Mouse (Mus musculus) CH12.LX (cell line): ENCODE results near the gene Ubxn4.

Experiments used
- CHD1 ChIP-seq: IDR thresholded peaks from 2 replicates; pipeline ENCODE4 v1.6.1; 2012; ENCODE audit warnings: low read depth, low read length, improper control_type of control experiment, inconsistent platforms
- CTCF ChIP-seq, 2 experiments: IDR thresholded peaks in 1 of 2; conservative IDR thresholded peaks in 1 of 2; 2 replicates each; pipeline ENCODE4 v1.5.1; 2011 to 2012; ENCODE audit warnings: low read depth in 2 of 2, low read length in 2 of 2, improper control_type of control experiment in 1 of 2, inconsistent platforms in 1 of 2, mild to moderate bottlenecking in 1 of 2, moderate library complexity in 1 of 2
- EP300 ChIP-seq: IDR thresholded peaks from 2 replicates; pipeline ENCODE4 v1.6.1; 2011; ENCODE audit warnings: low read length, improper control_type of control experiment
- JUN ChIP-seq: IDR thresholded peaks from 2 replicates; pipeline ENCODE4 v1.6.1; 2011; ENCODE audit warnings: low read depth, mild to moderate bottlenecking, low read length, improper control_type of control experiment, moderate library complexity; ENCODE audit not compliant: insufficient read depth
- JUND ChIP-seq: conservative IDR thresholded peaks from 2 replicates; pipeline ENCODE4 v1.6.1; 2011; ENCODE audit warnings: low read depth, low read length, improper control_type of control experiment
- MAX ChIP-seq: IDR thresholded peaks from 2 replicates; pipeline ENCODE4 v1.6.1; 2011; ENCODE audit warnings: low read length, improper control_type of control experiment
- POLR2A ChIP-seq: IDR thresholded peaks from 2 replicates; pipeline ENCODE4 v1.6.1; 2011; ENCODE audit warnings: low read depth, mild to moderate bottlenecking, improper control_type of control experiment, low read length
- SIN3A ChIP-seq: IDR thresholded peaks from 2 replicates; pipeline ENCODE4 v1.6.1; 2012; ENCODE audit warnings: low read length, improper control_type of control experiment, inconsistent platforms
- TBP ChIP-seq: conservative IDR thresholded peaks from 2 replicates; pipeline ENCODE4 v1.6.1; 2011; ENCODE audit warnings: low read depth, low read length, improper control_type of control experiment
- USF1 ChIP-seq: IDR thresholded peaks from 2 replicates; pipeline ENCODE4 v1.6.1; 2014; ENCODE audit warnings: low read depth, mild to moderate bottlenecking, inconsistent platforms, low read length, improper control_type of control experiment
- USF2 ChIP-seq: conservative IDR thresholded peaks from 2 replicates; pipeline ENCODE4 v1.6.1; 2011; ENCODE audit warnings: low read depth, low read length, improper control_type of control experiment
- ZKSCAN1 ChIP-seq: IDR thresholded peaks from 2 replicates; pipeline ENCODE4 v1.6.1; 2012; ENCODE audit warnings: low read depth, inconsistent platforms, low read length, improper control_type of control experiment, borderline replicate concordance
- ZMIZ1 ChIP-seq: IDR thresholded peaks from 2 replicates; pipeline ENCODE4 v1.6.1; 2012; ENCODE audit warnings: low read depth, mild to moderate bottlenecking, inconsistent platforms, low read length, improper control_type of control experiment

- peak in 1 of 2 experiments; percentile 30; a peak in 2 of 4 replicates for TF ChIP-seq CTCF (conservative IDR thresholded peaks at IDR 0.05 in 1 of 2, IDR thresholded peaks at IDR 0.05 in 1 of 2; ENCODE audit: low read depth in 2 of 2, low read length in 2 of 2)
- no peak for TF ChIP-seq USF1
- no peak for TF ChIP-seq POLR2A
- TF ChIP-seq CHD1 = no peak
- TF ChIP-seq ZKSCAN1 = no peak
- no peak for TF ChIP-seq JUND
- TF ChIP-seq USF2 = no peak
- TF ChIP-seq EP300 = no peak
- no peak for TF ChIP-seq ZMIZ1
- no peak for TF ChIP-seq SIN3A
- TF ChIP-seq TBP = no peak
- no peak for TF ChIP-seq JUN
- TF ChIP-seq MAX = no peak
Measured at GRCm38 (mm10) chr1:128281753-128282152, 38.0 kb downstream of the Ubxn4 start.
